Mouse (Mus musculus) C2C12 (cell line): ENCODE measurements around the gene Msh6. TPM values are rescaled to one million over a fixed set of nuclear protein-coding genes. Genes with fewer than 3 reads are reported as not detected.
"Not testable (repeated sequence)": the region's sequence is repeated elsewhere in the genome, so short reads cannot be mapped to it uniquely, and the experiment has no call there.

Source experiments
- H3K27me3 ChIP-seq: one replicate; pipeline ENCODE4 v1.6.1; 2011; ENCODE audit not compliant: control insufficient read depth, insufficient read depth, insufficient read length
- H3K36me3 ChIP-seq: one replicate; pipeline ENCODE4 v1.6.1; 2011; ENCODE audit not compliant: control insufficient read depth, insufficient read depth
- H3K4me3 ChIP-seq: one replicate; pipeline ENCODE4 v1.5.1; 2011; ENCODE audit warnings: mild to moderate bottlenecking, control low read depth; ENCODE audit not compliant: poor library complexity, insufficient read depth, severe bottlenecking
- H3K79me2 ChIP-seq: one replicate; pipeline ENCODE4 v1.6.1; 2011; ENCODE audit not compliant: control insufficient read depth, insufficient read depth
- H3K79me3 ChIP-seq: one replicate; pipeline ENCODE4 v1.6.1; 2011; ENCODE audit warnings: low read depth, control low read depth
- H3ac ChIP-seq: one replicate; pipeline ENCODE3; 2011; ENCODE audit warnings: low read depth; ENCODE audit not compliant: control insufficient read depth, insufficient read length
- CEBPB ChIP-seq: IDR thresholded peaks from one replicate; pipeline ENCODE4 v1.6.1; 2011; ENCODE audit warnings: low read depth, mild to moderate bottlenecking, control low read depth, moderate library complexity
- CTCF ChIP-seq: IDR thresholded peaks from one replicate; pipeline ENCODE4 v1.5.1; 2011; ENCODE audit not compliant: control insufficient read depth, insufficient read depth, insufficient read length
- FOSL1 ChIP-seq: IDR thresholded peaks from one replicate; pipeline ENCODE4 v1.8.0; 2011; ENCODE audit warnings: mild to moderate bottlenecking, low read length; ENCODE audit not compliant: poor library complexity, insufficient read depth, severe bottlenecking
- MAX ChIP-seq: IDR thresholded peaks from one replicate; pipeline ENCODE4 v1.6.1; 2011; ENCODE audit warnings: mild to moderate bottlenecking, control low read depth
- MYOD1 ChIP-seq: IDR thresholded peaks from one replicate; pipeline ENCODE4 v1.6.1; 2011; ENCODE audit warnings: low read depth; ENCODE audit not compliant: control insufficient read depth, insufficient read length
- MYOG ChIP-seq: IDR thresholded peaks from one replicate; pipeline ENCODE4 v1.6.1; 2011; ENCODE audit not compliant: control insufficient read depth, insufficient read length; ENCODE audit errors: extremely low read depth
- USF1 ChIP-seq: IDR thresholded peaks from one replicate; pipeline ENCODE4 v1.6.1; 2011; ENCODE audit warnings: low read depth, mild to moderate bottlenecking, control low read depth, moderate library complexity
- polyA plus RNA-seq: library from polyadenylated mRNA; unstranded; fragments of >200 nt; fragmentation: generic; extraction: Trizol; gene quantifications from one replicate; pipeline ENCODE4 v1.2.1, GENCODE M21; 2012; ENCODE audit warnings: missing spikeins

Gene Msh6
- polyA plus RNA-seq, 1 experiment: 20.7 TPM

DNA sequence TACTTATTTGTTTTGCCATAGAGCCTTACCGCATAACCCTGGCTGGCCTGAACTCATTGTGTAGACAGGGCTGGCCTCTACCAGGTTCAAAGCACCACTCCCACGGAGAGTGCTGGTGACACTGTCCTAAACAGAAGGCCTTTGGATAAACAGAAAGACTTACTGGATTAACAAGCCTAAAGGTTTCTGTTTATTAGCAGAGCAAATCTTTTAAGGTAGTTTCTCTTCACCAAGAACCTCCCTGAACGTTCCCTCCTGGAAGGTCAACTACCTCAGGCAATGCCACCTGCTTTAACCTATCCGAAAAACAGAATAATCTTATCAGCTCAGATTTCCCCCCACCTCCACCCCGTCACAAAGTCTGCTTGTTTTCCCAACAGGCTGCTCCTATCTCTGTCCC is 2.0 kb upstream of the Msh6 start:
- Histone ChIP-seq H3K79me2 (peaks cover 29% of the 10 kb centered on the region), H3K4me3 (no peak overlapping the region), H3K36me3 (peaks cover 6% of the 10 kb centered on the region), H3K27me3 (no peaks in the 10 kb centered on the region), H3K79me3 (peaks cover 23% of the 10 kb centered on the region), H3ac (no peak overlapping the region)
- no peak for TF ChIP-seq CTCF
- no peak for TF ChIP-seq FOSL1
- TF ChIP-seq USF1: no peak
- no peak for TF ChIP-seq MYOD1
- TF ChIP-seq CEBPB: no peak
- no peak for TF ChIP-seq MAX
- TF ChIP-seq MYOG: no peak

DNA sequence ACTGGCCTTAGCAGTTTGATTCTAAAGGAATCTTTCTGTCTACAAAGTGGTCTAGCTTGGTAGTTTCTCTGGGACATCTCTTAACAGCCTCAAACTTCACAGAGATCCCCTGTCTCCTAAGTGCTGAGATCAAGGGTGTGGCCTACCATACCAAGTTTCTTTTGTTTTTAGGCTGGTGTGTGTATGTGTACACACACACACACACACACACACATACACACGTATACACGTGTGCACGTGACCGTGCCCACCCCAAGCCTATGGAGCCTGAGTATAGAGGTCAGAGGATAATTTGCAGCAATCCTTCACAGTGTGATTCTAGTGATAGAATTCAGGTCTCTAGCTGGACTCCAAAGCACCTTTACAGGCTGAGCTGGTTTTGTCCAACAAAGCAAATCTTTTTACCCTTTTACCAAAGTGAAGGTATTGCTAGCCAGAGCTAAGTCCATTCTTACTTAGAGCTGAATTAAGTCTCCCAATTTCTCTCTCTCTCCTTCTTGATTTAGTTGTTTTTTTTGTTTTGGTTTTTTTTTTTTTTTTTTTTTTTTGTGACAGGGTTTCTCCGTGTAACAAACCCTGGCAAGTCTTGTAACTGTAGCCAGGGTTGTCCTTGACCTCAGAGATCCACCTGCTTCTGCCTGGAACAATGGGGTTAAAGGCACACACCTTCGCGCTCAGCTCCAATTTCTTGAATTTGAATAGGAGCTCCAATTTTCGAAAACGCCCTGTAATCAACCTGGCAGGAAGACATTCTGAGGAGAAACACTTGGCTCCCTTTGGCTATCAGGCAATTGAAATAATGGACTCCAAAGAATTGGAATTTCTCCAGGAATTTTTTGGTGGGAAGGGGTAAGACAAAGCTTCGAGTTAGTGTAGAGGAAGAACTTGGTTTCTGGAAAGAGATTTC is 1.3 kb upstream of the Msh6 start:
- Histone ChIP-seq H3K4me3 (no peak overlapping the region), H3K36me3 (peaks cover 12% of the 10 kb centered on the region), H3ac (no peak overlapping the region), H3K79me3 (peaks cover 25% of the 10 kb centered on the region), H3K27me3 (no peaks in the 10 kb centered on the region), H3K79me2 (peaks cover 36% of the 10 kb centered on the region)
- TF ChIP-seq MAX: no peak
- no peak for TF ChIP-seq USF1
- no peak for TF ChIP-seq MYOD1
- no peak for TF ChIP-seq MYOG
- no peak for TF ChIP-seq CTCF
- no peak for TF ChIP-seq FOSL1
- no peak for TF ChIP-seq CEBPB

DNA sequence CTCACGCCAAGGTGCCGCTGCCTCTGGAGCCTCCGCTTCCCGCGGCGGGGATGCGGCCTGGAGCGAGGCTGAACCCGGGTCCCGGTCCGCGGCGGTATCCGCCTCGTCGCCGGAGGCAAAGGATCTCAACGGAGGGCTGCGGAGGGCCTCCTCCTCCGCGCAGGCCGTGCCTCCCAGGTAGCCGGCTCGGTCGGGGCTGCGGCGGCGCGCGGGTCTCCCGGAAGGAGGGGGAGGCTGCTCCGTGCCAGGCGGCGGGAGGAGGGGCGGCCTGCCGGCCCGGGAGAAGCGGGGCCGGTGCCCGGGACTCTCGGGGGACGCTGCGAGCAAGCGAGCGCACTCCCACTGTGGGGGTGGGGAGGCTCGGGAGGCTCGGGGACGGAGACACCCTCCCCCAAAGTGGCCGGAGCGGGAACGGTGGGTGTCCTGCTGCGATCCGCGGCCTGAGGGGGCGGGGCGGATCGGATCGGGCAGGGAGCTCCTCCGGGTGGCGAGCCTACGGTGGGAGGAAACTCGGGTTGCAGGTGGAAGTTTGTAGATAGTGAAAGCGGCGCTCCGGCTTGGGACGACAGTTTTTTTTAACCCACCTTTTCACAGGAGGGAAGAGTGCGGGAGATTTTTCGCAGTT is 479 bp downstream of the Msh6 start:
- TF ChIP-seq FOSL1 (no peak), MAX (no peak), USF1 (no peak)
- Histone ChIP-seq H3K79me2 (peaks cover 50% of the 10 kb centered on the region), H3K79me3 (peaks cover 36% of the 10 kb centered on the region), H3ac (peak overlapping the region; percentile 82), H3K27me3 (no peaks in the 10 kb centered on the region), H3K4me3 (peak overlapping the region; percentile 80), H3K36me3 (peaks cover 21% of the 10 kb centered on the region)

DNA sequence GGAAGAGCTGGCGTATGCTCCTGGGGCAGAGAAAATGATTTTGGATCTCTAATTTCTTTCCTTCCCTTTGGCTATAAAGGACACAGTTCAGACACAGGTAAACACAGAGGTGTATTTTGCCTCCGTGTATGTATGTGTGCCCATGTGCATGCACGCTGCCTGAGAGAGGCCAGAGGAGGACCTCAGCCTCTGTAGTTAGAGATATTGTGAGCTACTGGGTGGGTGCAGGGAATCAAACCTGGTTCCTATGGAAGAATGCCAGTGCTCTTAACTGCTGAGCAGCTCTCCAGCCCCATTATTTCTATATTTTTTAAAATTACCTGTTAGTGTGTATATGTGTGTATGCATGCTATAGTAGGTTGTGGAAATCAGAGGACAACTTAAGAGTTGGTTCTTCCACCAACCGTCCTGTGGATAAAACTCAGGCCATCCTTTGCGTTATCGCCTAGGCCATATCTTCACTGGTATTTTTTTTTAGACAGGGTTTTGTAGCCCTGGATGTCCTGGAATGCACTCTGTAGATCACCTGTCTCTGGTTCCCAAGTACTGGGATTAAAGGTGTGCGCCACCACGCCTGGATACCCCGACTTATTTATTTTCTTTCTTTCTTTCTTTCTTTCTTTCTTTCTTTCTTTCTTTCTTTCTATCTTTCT is 1.4 kb downstream of the Msh6 start:
- peaks cover 29% of the 10 kb centered on the region for H3K36me3 ChIP-seq
- H3K4me3 ChIP-seq: peak overlapping the region; percentile 80
- H3K79me2 ChIP-seq: peaks cover 59% of the 10 kb centered on the region
- TF ChIP-seq MAX: no peak
- no peak for TF ChIP-seq CTCF
- no peak for TF ChIP-seq USF1
- no peak for TF ChIP-seq CEBPB
- no peak for TF ChIP-seq FOSL1
- TF ChIP-seq MYOD1: no peak
- TF ChIP-seq MYOG: no peak
- peaks cover 42% of the 10 kb centered on the region for H3K79me3 ChIP-seq
- H3ac ChIP-seq: peak overlapping the region; percentile 40
- no peaks in the 10 kb centered on the region for H3K27me3 ChIP-seq

DNA sequence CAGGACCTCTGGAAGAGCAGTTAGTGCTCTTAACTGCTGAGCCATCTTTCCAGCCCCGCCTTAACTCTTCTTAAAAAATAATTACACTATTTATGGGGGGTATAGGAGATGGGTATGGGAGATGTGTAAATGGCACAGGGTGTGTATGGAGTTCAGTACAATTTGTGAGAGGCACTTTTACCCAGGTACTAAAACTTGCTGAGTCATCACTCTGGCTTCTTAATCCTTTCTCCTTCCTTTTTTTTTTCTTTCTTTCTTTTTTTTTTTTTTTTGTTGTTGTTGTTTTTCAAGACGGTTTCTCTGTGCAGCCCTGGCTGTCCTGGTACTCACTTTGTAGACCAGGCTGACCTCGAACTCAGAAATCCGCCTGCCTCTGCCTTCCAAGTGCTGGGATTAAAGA is 2.1 kb downstream of the Msh6 start:
- not testable (repeated sequence) for H3ac ChIP-seq, H3K4me3 ChIP-seq, H3K27me3 ChIP-seq
- Histone ChIP-seq H3K79me2 (peaks cover 66% of the 10 kb centered on the region), H3K36me3 (peaks cover 34% of the 10 kb centered on the region), H3K79me3 (peaks cover 42% of the 10 kb centered on the region)

DNA sequence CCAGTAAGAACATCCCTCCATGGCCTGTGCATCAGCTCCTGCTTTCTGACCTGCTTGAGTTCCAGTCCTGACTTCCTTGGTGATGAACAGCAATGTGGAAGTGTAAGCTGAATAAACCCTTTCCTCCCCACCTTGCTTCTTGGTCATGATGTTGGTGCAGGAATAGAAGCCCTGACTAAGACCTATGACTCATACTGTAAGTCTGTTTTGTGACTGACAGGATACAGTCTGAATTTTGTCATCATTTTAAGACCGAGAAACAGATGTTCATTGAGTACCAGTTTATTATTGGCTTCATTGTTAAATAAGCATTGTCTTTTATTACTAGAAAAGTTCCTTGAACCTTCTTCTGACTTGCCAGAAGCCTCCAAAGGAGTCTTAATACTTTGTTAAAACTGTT is 4.8 kb downstream of the Msh6 start:
- Histone ChIP-seq H3K79me2 (peaks cover 73% of the 10 kb centered on the region), H3K79me3 (peaks cover 42% of the 10 kb centered on the region), H3K36me3 (peaks cover 61% of the 10 kb centered on the region)
- H3K4me3 ChIP-seq, H3K27me3 ChIP-seq, H3ac ChIP-seq: not testable (repeated sequence)
